ENCODE assay signal across 8 mouse cellular contexts in genomic region chr5:92683351-92683807, GRCm38 (mm10). TPM values are rescaled to one million over a fixed set of nuclear protein-coding genes. Genes with fewer than 3 reads are reported as not detected.
A peak's percentile ranks its signal among the peaks of the same experiment; 100 is the strongest.
DNase-seq lines count a peak whose midpoint lies in the region; ATAC-seq and TF ChIP-seq lines count a peak whose summit lies in the region.

Shroom3 (plus strand) TSS chr5:92683435.

- H3K4me1 ChIP-seq in ES-E14 (ENCODE audit: control insufficient read depth in 2 of 2, insufficient read depth in 2 of 2, low read length in 2 of 2, poor library complexity in 1 of 2) = peaks cover 3 to 5% of the 10 kb centered on the region in 2 experiments; a peak in 3 of 4 replicates
- H3K4me1 ChIP-seq in heart, adult 2 months (ENCODE audit: control insufficient read depth, insufficient read depth, low read length) = no peaks in the 10 kb centered on the region
- H3K4me1 ChIP-seq in kidney, adult 2 months (ENCODE audit: control insufficient read depth, insufficient read depth, low read length) = no peaks in the 10 kb centered on the region
- H3K4me1 ChIP-seq in lung, embryonic 16.5 days (replicated peaks; ENCODE audit: control insufficient read depth, insufficient read depth, low read length) = 0 out of 2 replicates have a peak, but pooled peaks cover 3% of the 10 kb centered on the region
- H3K4me1 ChIP-seq in stomach, embryonic 15.5 days = 0 out of 2 replicates have a peak, but pooled peaks cover 4% of the 10 kb centered on the region

- H3K4me2 ChIP-seq in lung, embryonic 16.5 days (ENCODE audit: low read depth, low read length) = peak within 1 kb of the TSS; percentile 96
- H3K4me2 ChIP-seq in stomach, embryonic 15.5 days = peak within 1 kb of the TSS; percentile 74

- no peaks in the 10 kb centered on the region for H3K36me3 ChIP-seq in ES-E14 (ENCODE audit: control insufficient read depth, insufficient read depth, low read length, poor library complexity, severe bottlenecking)
- H3K36me3 ChIP-seq in heart, adult 2 months (ENCODE audit: control insufficient read depth, insufficient read depth, low read length) = no peaks in the 10 kb centered on the region
- no peaks in the 10 kb centered on the region for H3K36me3 ChIP-seq in kidney, adult 2 months (ENCODE audit: control insufficient read depth, insufficient read depth, low read length)
- H3K36me3 ChIP-seq in lung, embryonic 16.5 days (ENCODE audit: control insufficient read depth, insufficient read depth, low read length) = no peaks in the 10 kb centered on the region
- H3K36me3 ChIP-seq in stomach, embryonic 15.5 days = no peaks in the 10 kb centered on the region

- no peaks in the 10 kb centered on the region for H3K27me3 ChIP-seq in heart, adult 2 months (ENCODE audit: control insufficient read depth, insufficient read depth, low read length)
- no peaks in the 10 kb centered on the region for H3K27me3 ChIP-seq in kidney, adult 2 months (replicated peaks; ENCODE audit: control insufficient read depth, insufficient read depth, low read length)
- H3K27me3 ChIP-seq in lung, embryonic 16.5 days (ENCODE audit: control insufficient read depth, insufficient read depth, low read depth, low read length) = no peaks in the 10 kb centered on the region
- no peaks in the 10 kb centered on the region for H3K27me3 ChIP-seq in stomach, embryonic 15.5 days (replicated peaks)

- no peaks in the 10 kb centered on the region for H3K9me3 ChIP-seq in ES-E14 (ENCODE audit: control insufficient read depth, insufficient read depth, low read depth, low read length)
- H3K9me3 ChIP-seq in lung, embryonic 16.5 days (ENCODE audit: control insufficient read depth, low read length) = no peaks in the 10 kb centered on the region
- no peaks in the 10 kb centered on the region for H3K9me3 ChIP-seq in stomach, embryonic 15.5 days

- H3K79me2 ChIP-seq in heart, adult 2 months (replicated peaks; ENCODE audit: control insufficient read depth, insufficient read depth, low read length) = no peaks in the 10 kb centered on the region

- WGBS in heart, adult 2 months = 2% methylated on average over 26 of the region's 26 CpGs
- WGBS in kidney, adult 2 months = 2% methylated on average over 26 of the region's 26 CpGs
- under 1% methylated on average over 26 of the region's 26 CpGs for WGBS in lung, embryonic 16.5 days
- WGBS in stomach, embryonic 15.5 days = 2% methylated on average over 26 of the region's 26 CpGs

- peak within 1 kb of the TSS; percentile 68; the same call in 1 of the 2 replicates for H3K9ac ChIP-seq in ES-E14 (ENCODE audit: insufficient read depth, low read depth, low read length, poor library complexity, severe bottlenecking)
- peak within 1 kb of the TSS; percentile 52 for H3K9ac ChIP-seq in heart, adult 2 months (ENCODE audit: low read depth, low read length)
- H3K9ac ChIP-seq in lung, embryonic 16.5 days (ENCODE audit: low read length) = peak within 1 kb of the TSS; percentile 73
- H3K9ac ChIP-seq in stomach, embryonic 15.5 days = no peak within 1 kb of the TSS; the same call in 1 of the 2 replicates

- TF ChIP-seq POLR2A in heart, adult 2 months (IDR thresholded peaks at IDR 0.05; ENCODE audit: insufficient read depth, low read depth, low read length) = no peak
- no peak for TF ChIP-seq POLR2A in kidney, adult 2 months (IDR thresholded peaks at IDR 0.05; ENCODE audit: low read depth, low read length)

- 0 out of 2 replicates have a peak, but pooled peaks have one; percentile 12 for TF ChIP-seq EP300 in heart, adult 2 months (IDR thresholded peaks at IDR 0.05; ENCODE audit: insufficient read depth, low read depth, low read length)

- intact Hi-C loops in heart, adult 2 months (cut with DNase I) = loop anchor here (1.0 to 5.0 kb wide), 2 partner anchors 42 to 269 kb away; no protein-coding TSS in a partner anchor

- DNase-seq in ES-E14 (ENCODE audit: low read depth, low spot score) = peak; percentile 56
- peak; percentile 20 for DNase-seq in adrenal gland, postnatal 25 days
- DNase-seq in heart, adult 2 months = peak; percentile 25 to 35
- DNase-seq in kidney, adult 2 months = peak; percentile 77
- DNase-seq in spleen, adult 18-20 months = no peak
- DNase-seq in right cerebral cortex, adult 18-20 months = no peak

- peak; percentile 63 for ATAC-seq in lung, embryonic 16.5 days (ENCODE audit: low read depth)
- ATAC-seq in stomach, embryonic 15.5 days (ENCODE audit: insufficient read depth, low FRiP score, low read depth) = no peak

- TF ChIP-seq CTCF in heart, adult 2 months (IDR thresholded peaks at IDR 0.05) = no peak
- TF ChIP-seq CTCF in kidney, adult 2 months (conservative IDR thresholded peaks at IDR 0.05; ENCODE audit: insufficient read depth, insufficient read length, low read depth, low read length) = no peak

- peak within 1 kb of the TSS; percentile 83; the same call in 1 of the 2 replicates for H3K27ac ChIP-seq in ES-E14 (ENCODE audit: insufficient read depth, low read depth, low read length, poor library complexity, severe bottlenecking)
- no peak within 1 kb of the TSS; the same call in 1 of the 2 replicates for H3K27ac ChIP-seq in heart, adult 2 months
- H3K27ac ChIP-seq in kidney, adult 2 months (ENCODE audit: insufficient read depth, low read depth, low read length) = peak within 1 kb of the TSS; percentile 32
- peak within 1 kb of the TSS; percentile 57 for H3K27ac ChIP-seq in lung, embryonic 16.5 days (ENCODE audit: low read length)
- no peak within 1 kb of the TSS for H3K27ac ChIP-seq in stomach, embryonic 15.5 days

- in situ Hi-C loops in ES-E14 (cut with MboI; ENCODE audit: low sequenced_read_pairs in 2 of 2, unreplicated experiment in 2 of 2) = no loop called here

- H3K4me3 ChIP-seq in ES-E14 (ENCODE audit: insufficient read depth in 1 of 2, low read depth in 1 of 2, low read length in 2 of 2, poor library complexity in 1 of 2, severe bottlenecking in 1 of 2) = peak within 1 kb of the TSS; percentile 47 to 73
- H3K4me3 ChIP-seq in heart, adult 2 months = peak within 1 kb of the TSS; percentile 44
- peak within 1 kb of the TSS; percentile 69 for H3K4me3 ChIP-seq in kidney, adult 2 months (ENCODE audit: insufficient read depth, low read depth, low read length)
- H3K4me3 ChIP-seq in lung, embryonic 16.5 days (ENCODE audit: low read length) = peak within 1 kb of the TSS; percentile 64
- peak within 1 kb of the TSS; percentile 39 for H3K4me3 ChIP-seq in stomach, embryonic 15.5 days (replicated peaks)

TF ChIP-seq in ES-E14, 5 proteins besides CTCF, POLR2A, EP300 and RAD21:
- no peak for TF ChIP-seq ZNF384 (IDR thresholded peaks at IDR 0.05; ENCODE audit: low read depth, low read length)
- TF ChIP-seq HCFC1 (IDR thresholded peaks at IDR 0.05; ENCODE audit: borderline replicate concordance, insufficient read depth, low read length) = no peak
- TF ChIP-seq MAFK (IDR thresholded peaks at IDR 0.05; ENCODE audit: insufficient read depth, low read depth, low read length) = no peak; the same call in 1 of the 2 replicates
- TF ChIP-seq ZC3H11A (IDR thresholded peaks at IDR 0.05; ENCODE audit: borderline replicate concordance, low read depth, low read length) = no peak
- no peak for TF ChIP-seq CHD2 (IDR thresholded peaks at IDR 0.05; ENCODE audit: low read depth, low read length)

RNA-seq across cellular contexts. Expression of gene Shroom3, which starts in this region (rescaled TPM):
- total RNA-seq in ES-E14 (2012; rRNA removed) = 33.5 and 34.1 TPM in 2 replicates
- total RNA-seq in adrenal gland, postnatal 25 days (2021) = 10.5 and 12.8 TPM in 2 replicates
- total RNA-seq in heart, adult 2 months (2021) = 10 to 100 TPM; 32.8 to 38.5 TPM
- polyA plus RNA-seq in heart, adult 2 months (2012; rRNA removed) = 31.4 and 32.8 TPM in 2 replicates
- polyA plus RNA-seq in kidney, adult 2 months (2012; rRNA removed) = 18.6 and 22.8 TPM in 2 replicates
- 4.0 and 5.0 TPM in 2 replicates for polyA plus RNA-seq in lung, embryonic 16.5 days (2015; fragmentation: Nextera tagmentation; extraction: Ambion mirVana)
- 9.2 and 12.3 TPM in 2 replicates for polyA plus RNA-seq in stomach, embryonic 15.5 days (2015; fragmentation: Nextera tagmentation; extraction: Ambion mirVana)

Comparison
In these comparisons a context has a peak if more than half of its experiments do, and no peak if none do; other contexts are left out.
1. DNase-seq: peak in ES-E14 (single experiment), adrenal gland, postnatal 25 days (single experiment), heart, adult 2 months (2 of 2) and kidney, adult 2 months (single experiment); none in spleen, adult 18-20 months (0 of 2) and right cerebral cortex, adult 18-20 months (single experiment).
2. H3K27ac ChIP-seq: peak in ES-E14 (single experiment), kidney, adult 2 months (single experiment) and lung, embryonic 16.5 days (single experiment); none in heart, adult 2 months (single experiment) and stomach, embryonic 15.5 days (single experiment).
3. Peak in every context shown above with its lines, with median percentiles within 50 percentile points of each other: H3K4me3 ChIP-seq.